Mouse (Mus musculus): ENCODE data around the gene Banp.
A peak's percentile ranks its signal among the peaks of the same experiment; 100 is the strongest.

GRCm38 (mm10) chr8:121927316-121927715 lies 22.2 kb upstream of the Banp start:
- TF ChIP-seq CTCF (IDR thresholded peaks at IDR 0.05; ENCODE audit: low read depth) = peak; percentile 68
- no peak for TF ChIP-seq EP300 (IDR thresholded peaks at IDR 0.05; ENCODE audit: low read depth)

Measured in heart, postnatal 0 days (tissue).